Mouse (Mus musculus) ovary, postnatal 14 days (tissue): Measurements from ENCODE around the gene Prpf31.

ENCODE experiments used
- DNase-seq: peaks from one replicate; pipeline ENCODE4 v3.0.0; 2022; ENCODE audit warnings: low spot score

Prpf31 gene

DNA sequence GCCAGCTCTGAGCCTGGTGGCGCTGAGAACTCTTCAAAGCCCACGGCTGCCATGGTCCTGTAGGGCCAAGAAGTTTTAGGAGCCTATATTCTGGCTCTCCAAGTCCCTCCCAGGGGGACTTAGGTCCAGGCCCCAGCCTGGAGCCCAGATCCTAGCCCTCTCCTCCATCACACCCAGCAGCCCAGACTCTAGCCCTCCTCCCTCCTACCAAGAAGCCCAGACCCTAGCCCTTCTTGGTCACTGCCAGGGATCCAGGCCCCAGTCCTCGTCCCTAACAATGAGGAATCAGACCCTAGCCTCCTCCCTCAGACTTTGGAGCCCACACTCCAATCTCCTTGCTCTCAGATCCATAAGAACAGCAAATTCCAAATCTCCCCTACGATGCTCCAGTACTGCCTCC lies 755 bp upstream of the Prpf31 start:
- no peak for DNase-seq

- no peak for DNase-seq
Measured at GRCm38 (mm10) chr7:3630478-3630815, 662 bp downstream of the Prpf31 start.

DNA sequence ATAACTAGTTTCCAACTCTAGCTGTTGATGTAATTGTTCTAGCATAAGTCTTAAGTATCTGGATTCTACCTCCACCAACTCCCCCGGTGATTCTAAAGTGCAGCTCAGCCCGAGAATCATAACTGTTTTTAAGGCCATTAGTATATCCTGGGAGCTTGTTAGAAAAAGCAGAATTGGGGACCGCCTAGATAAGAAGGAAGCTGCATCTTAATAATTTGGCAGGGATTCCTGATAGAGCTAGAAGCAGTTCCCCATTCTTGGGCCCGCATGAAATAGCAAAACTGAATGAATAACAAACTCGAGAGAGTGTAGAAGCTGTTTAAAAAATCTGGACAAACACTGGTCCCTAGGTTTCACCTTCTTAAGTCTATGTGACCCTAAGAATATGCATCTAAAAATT lies 13.6 kb downstream of the Prpf31 start:
- DNase-seq: no peak

- no peak for DNase-seq
Measured at GRCm38 (mm10) chr7:3643843-3644242, 14.1 kb downstream of the Prpf31 start.

DNA sequence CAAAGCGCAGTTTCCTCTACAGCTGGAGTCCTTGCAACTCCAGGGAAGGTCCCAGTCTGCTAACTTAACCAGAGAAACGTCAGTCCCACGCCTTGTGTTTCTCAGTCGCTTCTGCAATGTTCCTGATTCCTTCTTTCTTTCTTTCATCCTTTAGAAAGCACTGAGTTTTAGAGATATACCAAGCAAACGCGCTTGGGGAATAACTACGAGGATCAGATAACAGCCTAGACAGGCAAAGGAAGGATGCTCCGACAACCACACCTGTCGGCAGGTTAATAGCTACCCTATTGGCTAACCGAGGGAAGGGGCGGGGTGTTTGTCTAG lies 14.5 kb downstream of the Prpf31 start:
- no peak for DNase-seq

GRCm38 (mm10) chr7:3644672-3645487 lies 15.1 kb downstream of the Prpf31 start, which contains the start of gene Cnot3:
Gene Cnot3 (plus strand): TSS chr7:3645268.
- peak; percentile 88 for DNase-seq

DNA sequence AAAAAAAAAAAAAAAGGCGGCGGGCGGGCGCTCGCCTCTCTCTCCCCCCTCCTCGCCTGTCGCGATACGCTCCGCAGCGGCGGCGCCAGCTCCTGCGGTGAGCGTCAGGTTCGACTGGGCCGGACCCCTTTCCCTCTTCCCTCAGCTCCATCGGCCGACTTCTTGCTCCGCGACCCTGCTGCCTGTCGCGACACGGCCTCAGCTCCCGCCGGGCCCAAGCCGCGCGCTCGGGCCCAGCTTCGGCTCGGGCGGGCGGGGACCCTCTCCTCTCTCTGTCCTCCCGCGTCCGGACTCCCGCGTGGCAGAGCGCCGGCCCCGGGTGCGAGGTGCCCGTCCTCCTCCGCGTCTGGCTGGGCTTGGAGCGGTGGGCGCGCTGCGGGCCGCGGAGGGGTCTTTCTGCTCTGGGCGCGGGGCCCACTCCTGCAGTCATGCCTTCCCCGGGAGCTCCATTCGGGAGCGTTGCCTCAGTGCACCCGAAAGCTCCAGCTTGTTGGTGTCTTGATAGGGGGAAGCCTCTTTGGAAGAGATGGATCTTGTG lies 15.8 kb downstream of the Prpf31 start:
- DNase-seq: no peak

DNA sequence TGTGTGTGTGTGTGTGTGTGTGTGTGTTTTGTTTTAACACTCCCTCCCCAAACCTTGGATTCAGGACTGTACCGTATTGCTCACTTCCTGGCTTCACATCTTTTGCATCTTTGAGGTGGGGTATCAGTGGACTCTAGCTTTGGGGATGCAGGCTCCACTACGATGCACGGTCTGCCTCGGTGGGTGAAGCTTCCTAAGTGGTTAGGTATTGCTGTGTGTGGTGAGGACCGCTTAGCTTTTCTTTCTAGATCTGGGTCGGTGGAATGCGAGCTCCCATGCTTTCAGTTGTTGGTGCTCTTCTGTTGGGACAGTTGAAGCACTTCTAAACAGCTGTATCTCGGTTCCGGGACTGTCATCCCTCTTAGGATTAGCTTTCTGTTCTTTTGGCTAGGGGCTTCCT lies 16.4 kb downstream of the Prpf31 start:
- DNase-seq: no peak

GRCm38 (mm10) chr7:3646641-3647040 lies 16.9 kb downstream of the Prpf31 start:
- no peak for DNase-seq

DNA sequence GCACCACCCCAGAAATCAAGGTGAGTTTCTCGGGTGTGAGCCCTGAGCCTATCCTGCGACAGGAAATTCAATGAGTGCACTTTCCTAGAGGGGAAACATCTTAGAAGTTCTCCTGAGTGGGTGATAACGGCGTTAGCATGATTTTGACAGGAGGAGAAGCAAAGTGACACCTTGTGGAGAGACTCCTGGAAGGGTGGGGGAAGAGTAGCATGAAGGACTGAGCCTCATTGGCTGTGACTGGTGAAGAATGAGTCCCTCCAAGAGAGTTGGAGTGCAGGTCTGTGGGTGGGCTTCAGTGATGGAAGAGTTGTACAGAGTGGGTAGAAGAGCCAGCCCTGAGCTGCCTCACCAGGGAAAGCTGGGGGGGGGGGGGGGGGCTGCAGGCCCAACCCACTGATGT lies 27.2 kb downstream of the Prpf31 start:
- DNase-seq: no peak

DNA sequence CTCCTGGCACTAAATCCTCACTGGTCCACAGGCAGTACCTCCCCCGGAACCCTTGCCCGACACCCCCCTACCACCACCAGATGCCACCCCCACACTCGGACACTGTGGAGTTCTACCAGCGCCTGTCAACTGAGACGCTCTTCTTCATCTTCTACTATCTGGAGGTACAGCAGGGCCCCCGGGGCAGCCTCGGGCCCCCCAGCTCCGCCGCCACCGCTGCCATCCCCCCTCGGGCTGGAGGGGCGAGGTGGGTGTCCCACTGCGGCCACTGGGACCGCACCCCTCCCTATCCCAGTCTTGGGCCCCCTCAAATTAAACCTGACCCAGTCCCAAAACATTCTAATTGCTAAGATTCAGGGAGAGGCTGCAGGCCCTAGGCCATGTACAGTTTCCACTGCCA lies 28.8 kb downstream of the Prpf31 start:
- no peak for DNase-seq

DNA sequence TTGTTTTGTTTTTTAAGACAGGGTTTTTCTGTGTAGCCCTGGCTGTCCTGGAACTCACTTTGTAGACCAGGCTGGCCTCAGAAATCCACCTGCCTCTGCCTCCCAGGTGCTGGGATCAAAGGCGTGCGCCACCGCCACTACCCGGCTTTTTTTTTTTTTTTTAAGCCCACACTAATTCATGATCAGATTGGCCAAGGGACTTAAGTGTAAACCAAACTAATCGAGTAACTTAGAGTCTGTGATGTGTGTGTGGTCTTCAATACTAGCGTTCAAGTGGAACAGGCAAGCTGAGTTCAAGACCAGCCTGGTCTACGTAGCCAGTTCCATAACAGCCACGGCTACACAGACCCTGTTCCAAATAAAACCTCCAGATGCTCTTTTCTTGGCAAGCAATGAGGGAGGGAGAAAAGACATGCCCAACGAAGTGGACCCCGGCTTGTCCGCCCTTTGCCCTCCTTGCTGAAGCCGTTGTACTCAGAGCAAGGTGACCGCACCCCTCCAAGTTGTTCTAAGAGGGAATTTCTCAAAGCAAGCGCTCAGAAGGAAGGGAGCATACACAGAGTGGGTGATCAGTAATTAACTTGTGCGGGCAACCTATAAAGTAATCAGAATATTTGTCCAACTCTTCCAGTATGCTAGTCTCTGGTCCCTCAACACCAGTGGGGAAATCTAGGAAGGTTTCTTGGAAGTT lies 34.9 kb downstream of the Prpf31 start:
- DNase-seq: no peak

GRCm38 (mm10) chr7:3665215-3666114 lies 35.7 kb downstream of the Prpf31 start, which contains the start of gene Leng1:
Gene Leng1 (minus strand): TSS chr7:3665840.
- DNase-seq: peak; percentile 89

DNA sequence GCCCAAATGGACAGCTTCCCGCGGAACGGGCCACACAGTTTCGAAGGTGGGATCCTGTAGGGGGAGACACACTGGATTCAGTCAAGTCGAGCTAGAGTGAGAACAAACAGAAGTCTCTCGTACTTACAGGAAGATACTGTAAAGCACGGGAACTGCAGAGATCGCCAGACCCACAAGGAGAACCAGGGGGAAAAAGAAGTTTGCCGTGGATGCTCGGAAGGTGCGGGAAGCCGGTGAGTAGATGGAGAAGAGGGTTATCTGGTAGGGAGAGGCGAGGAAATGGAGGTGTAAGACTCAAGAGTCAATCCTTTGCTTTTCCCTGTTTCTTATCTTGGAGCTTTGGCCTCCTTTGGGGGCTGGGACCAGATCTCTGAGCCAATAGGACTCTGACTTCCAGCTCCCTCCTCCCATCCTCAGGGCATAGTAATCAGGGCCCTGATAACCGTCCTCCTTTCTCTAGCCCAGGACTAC lies 37.2 kb downstream of the Prpf31 start:
- no peak for DNase-seq

- DNase-seq: peak; percentile 74
Measured at GRCm38 (mm10) chr7:3674507-3675227, 44.9 kb downstream of the Prpf31 start.

- DNase-seq: no peak
Measured at GRCm38 (mm10) chr7:3675228-3675548, 45.4 kb downstream of the Prpf31 start.

- DNase-seq: no peak
Measured at GRCm38 (mm10) chr7:3676371-3676770, 46.6 kb downstream of the Prpf31 start.

GRCm38 (mm10) chr7:3677342-3677741 lies 47.6 kb downstream of the Prpf31 start, which contains the start of gene Tmc4:
Gene Tmc4 (minus strand): TSS chr7:3677553.
- no peak for DNase-seq

GRCm38 (mm10) chr7:3683908-3684550 lies 54.2 kb downstream of the Prpf31 start:
- DNase-seq: no peak

DNA sequence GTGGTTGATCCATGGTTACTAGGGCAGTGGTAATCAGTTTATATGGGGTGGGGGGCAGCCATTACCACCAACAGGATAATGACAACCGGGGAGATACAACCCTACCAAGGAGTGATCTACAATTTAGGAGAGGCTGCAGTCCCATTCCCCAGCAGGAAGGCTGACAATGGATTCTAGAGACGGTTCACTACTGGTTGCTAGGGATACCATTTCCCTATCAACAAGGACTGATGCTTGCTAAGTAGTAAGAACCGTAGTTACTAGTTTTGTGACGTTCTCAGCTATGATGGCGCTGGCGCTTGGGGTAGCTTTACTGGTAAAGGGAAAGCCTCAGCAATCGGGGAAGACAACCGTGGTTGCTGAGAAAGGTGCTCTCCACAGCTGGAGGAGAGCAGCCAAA lies 54.9 kb downstream of the Prpf31 start:
- DNase-seq: no peak
